Comparison of ENCODE assay signal across 8 mouse cellular contexts in genomic region chr8:23563065-23564020, GRCm38 (mm10).
A peak's percentile ranks its signal among the peaks of the same experiment; 100 is the strongest.
DNase-seq lines count a peak whose midpoint lies in the region; ATAC-seq and TF ChIP-seq lines count a peak whose summit lies in the region.

No protein-coding gene starts in this region.

- H3K4me1 ChIP-seq in ES-E14 (ENCODE audit: control insufficient read depth in 2 of 2, insufficient read depth in 2 of 2, low read length in 2 of 2, poor library complexity in 1 of 2) = peaks cover 4 to 6% of the 10 kb centered on the region in 2 experiments; a peak in 2 of 4 replicates
- peaks cover 30% of the 10 kb centered on the region for H3K4me1 ChIP-seq in hindbrain, embryonic 10.5 days (replicated peaks)
- peaks cover 27% of the 10 kb centered on the region for H3K4me1 ChIP-seq in midbrain, embryonic 12.5 days
- H3K4me1 ChIP-seq in liver, postnatal 0 days (ENCODE audit: insufficient read depth) = no peaks in the 10 kb centered on the region

- H3K4me3 ChIP-seq in ES-E14 (ENCODE audit: insufficient read depth in 1 of 2, low read depth in 1 of 2, low read length in 2 of 2, poor library complexity in 1 of 2, severe bottlenecking in 1 of 2) = no peak overlapping the region
- H3K4me3 ChIP-seq in hindbrain, embryonic 10.5 days = peak overlapping the region; percentile 36
- H3K4me3 ChIP-seq in midbrain, embryonic 12.5 days = peak overlapping the region; percentile 18
- no peak overlapping the region for H3K4me3 ChIP-seq in liver, postnatal 0 days (ENCODE audit: low read depth, low read length)

- peaks cover 2% of the 10 kb centered on the region; the same call in 1 of the 2 replicates for H3K36me3 ChIP-seq in ES-E14 (ENCODE audit: control insufficient read depth, insufficient read depth, low read length, poor library complexity, severe bottlenecking)
- no peaks in the 10 kb centered on the region for H3K36me3 ChIP-seq in hindbrain, embryonic 10.5 days
- H3K36me3 ChIP-seq in midbrain, embryonic 12.5 days = no peaks in the 10 kb centered on the region
- no peaks in the 10 kb centered on the region for H3K36me3 ChIP-seq in liver, postnatal 0 days (replicated peaks; ENCODE audit: insufficient read depth, low read length)

- H3K27ac ChIP-seq in ES-E14 (ENCODE audit: insufficient read depth, low read depth, low read length, poor library complexity, severe bottlenecking) = peak overlapping the region; percentile 97
- peak overlapping the region; percentile 30; the same call in 1 of the 2 replicates for H3K27ac ChIP-seq in hindbrain, embryonic 10.5 days
- no peak overlapping the region for H3K27ac ChIP-seq in midbrain, embryonic 12.5 days (replicated peaks)
- no peak overlapping the region for H3K27ac ChIP-seq in liver, postnatal 0 days (ENCODE audit: low read depth)

- peaks cover 28% of the 10 kb centered on the region for H3K27me3 ChIP-seq in hindbrain, embryonic 10.5 days (ENCODE audit: insufficient read depth, poor library complexity, severe bottlenecking)
- H3K27me3 ChIP-seq in midbrain, embryonic 12.5 days = peaks cover 27% of the 10 kb centered on the region
- 0 out of 2 replicates have a peak, but pooled peaks cover 2% of the 10 kb centered on the region for H3K27me3 ChIP-seq in liver, postnatal 0 days (ENCODE audit: insufficient read depth, low read length)

- no peak for TF ChIP-seq EP300 in liver, postnatal 0 days (IDR thresholded peaks at IDR 0.05; ENCODE audit: low read depth)

- H3K4me2 ChIP-seq in midbrain, embryonic 12.5 days (replicated peaks) = peak overlapping the region; percentile 44
- no peak overlapping the region for H3K4me2 ChIP-seq in liver, postnatal 0 days (ENCODE audit: low read depth, low read length)

- peak; percentile 35 for DNase-seq in ES-E14 (ENCODE audit: low read depth, low spot score)
- peak; percentile 5 for DNase-seq in brain, adult 2 months (ENCODE audit: low read depth, low spot score)
- peak; percentile 26 for DNase-seq in hindbrain, embryonic 10.5 days (ENCODE audit: low spot score)
- DNase-seq in spleen, postnatal 36 days (ENCODE audit: low spot score in 2 of 2) = no peak
- no peak for DNase-seq in adrenal gland, postnatal 10 days
- no peak for DNase-seq in ovary, postnatal 10 days (ENCODE audit: low spot score)
- DNase-seq in liver, postnatal 0 days = no peak

- peak; percentile 67 for ATAC-seq in midbrain, embryonic 12.5 days (ENCODE audit: low FRiP score, low read depth)
- no peak for ATAC-seq in liver, postnatal 0 days

- no peak overlapping the region for H3K9ac ChIP-seq in ES-E14 (ENCODE audit: insufficient read depth, low read depth, low read length, poor library complexity, severe bottlenecking)
- no peak overlapping the region for H3K9ac ChIP-seq in midbrain, embryonic 12.5 days (replicated peaks)
- no peak overlapping the region for H3K9ac ChIP-seq in liver, postnatal 0 days (replicated peaks)

- TF ChIP-seq CTCF in liver, postnatal 0 days (IDR thresholded peaks at IDR 0.05; ENCODE audit: low read depth) = no peak

- no peaks in the 10 kb centered on the region; the same call in 1 of the 2 replicates for H3K9me3 ChIP-seq in ES-E14 (ENCODE audit: control insufficient read depth, insufficient read depth, low read depth, low read length)
- H3K9me3 ChIP-seq in hindbrain, embryonic 10.5 days = no peaks in the 10 kb centered on the region
- H3K9me3 ChIP-seq in midbrain, embryonic 12.5 days = no peaks in the 10 kb centered on the region
- no peaks in the 10 kb centered on the region for H3K9me3 ChIP-seq in liver, postnatal 0 days (ENCODE audit: low read length)

- WGBS in hindbrain, embryonic 10.5 days = 6% methylated on average over 18 of the region's 18 CpGs
- WGBS in midbrain, embryonic 12.5 days = 5% methylated on average over 15 of the region's 18 CpGs
- WGBS in liver, postnatal 0 days (ENCODE audit: insufficient replicate concordance) = 13% methylated on average over 18 of the region's 18 CpGs

- in situ Hi-C loops in ES-E14 (cut with MboI; ENCODE audit: low sequenced_read_pairs in 2 of 2, unreplicated experiment in 2 of 2) = no loop called here

TF ChIP-seq in ES-E14, 5 proteins besides CTCF, POLR2A, EP300 and RAD21:
- no peak for TF ChIP-seq ZNF384 (IDR thresholded peaks at IDR 0.05; ENCODE audit: low read depth, low read length)
- TF ChIP-seq MAFK (IDR thresholded peaks at IDR 0.05; ENCODE audit: insufficient read depth, low read depth, low read length) = no peak
- TF ChIP-seq ZC3H11A (IDR thresholded peaks at IDR 0.05; ENCODE audit: borderline replicate concordance, low read depth, low read length) = no peak
- no peak for TF ChIP-seq HCFC1 (IDR thresholded peaks at IDR 0.05; ENCODE audit: borderline replicate concordance, insufficient read depth, low read length)
- no peak for TF ChIP-seq CHD2 (IDR thresholded peaks at IDR 0.05; ENCODE audit: low read depth, low read length)

Comparison
In these comparisons a context has a peak if more than half of its experiments do, and no peak if none do; other contexts are left out.
1. DNase-seq: peak in ES-E14 (single experiment), brain, adult 2 months (single experiment) and hindbrain, embryonic 10.5 days (single experiment); none in spleen, postnatal 36 days (0 of 2), adrenal gland, postnatal 10 days (single experiment), ovary, postnatal 10 days (single experiment) and liver, postnatal 0 days (single experiment).
2. H3K27ac ChIP-seq: peak in ES-E14 (single experiment) and hindbrain, embryonic 10.5 days (single experiment); none in midbrain, embryonic 12.5 days (single experiment) and liver, postnatal 0 days (single experiment).
3. H3K4me3 ChIP-seq: peak in hindbrain, embryonic 10.5 days (single experiment) and midbrain, embryonic 12.5 days (single experiment); none in ES-E14 (0 of 2) and liver, postnatal 0 days (single experiment).